Mouse (Mus musculus): ENCODE data around the gene Kcna2.

GRCm38 (mm10) chr3:107090001-107090400 is 10.9 kb upstream of the Kcna2 start:
- no peak for TF ChIP-seq USF2 (conservative IDR thresholded peaks at IDR 0.05; ENCODE audit: low read depth, low read length)
- TF ChIP-seq TCF12 (IDR thresholded peaks at IDR 0.05; ENCODE audit: low read depth, low read length) = peak; percentile 64; the same call in 1 of the 2 replicates
- no peak for TF ChIP-seq POLR2A (IDR thresholded peaks at IDR 0.05; ENCODE audit: low read depth, low read length)

Measured in CH12.LX (cell line).